Mouse (Mus musculus): ENCODE measurements around the gene P2rx3.

- TF ChIP-seq CTCF (IDR thresholded peaks at IDR 0.05; ENCODE audit: borderline replicate concordance, insufficient read depth, low read length) (no peak), POLR2A (IDR thresholded peaks at IDR 0.05; ENCODE audit: low read depth, low read length) (no peak)
Measured at GRCm38 (mm10) chr2:84964111-84964801, 73.0 kb downstream of the P2rx3 start.

Data from embryonic fibroblast, embryonic 13.5 days (primary cell).